Mouse (Mus musculus) MEL (cell line): ENCODE data around the gene Nrip2. TPM values are rescaled to one million over a fixed set of nuclear protein-coding genes. Genes with fewer than 3 reads are reported as not detected.

Source experiments
- DNase-seq: peaks from one replicate; pipeline ENCODE4 v3.0.0; 2011; ENCODE audit warnings: low read depth, low spot score
- H3K27ac ChIP-seq: 2 replicates; pipeline ENCODE4 v1.5.1; 2012; ENCODE audit warnings: low read depth, mild to moderate bottlenecking, control low read depth, low read length, moderate library complexity; ENCODE audit not compliant: control insufficient read depth
- H3K27me3 ChIP-seq, 2 experiments: fragments of 150-350 bp in 1 of 2; sonication (generic) in 1 of 2; 2 replicates each; pipeline ENCODE4 v1.6.1; 2012; ENCODE audit warnings: low read length in 2 of 2, mild to moderate bottlenecking in 2 of 2, improper control_type of control experiment in 1 of 2, moderate library complexity in 1 of 2; ENCODE audit not compliant: insufficient read depth in 2 of 2, control insufficient read depth in 1 of 2
- H3K36me3 ChIP-seq, 2 experiments: 2 replicates each; pipeline ENCODE4 v1.6.1; 2012 to 2014; ENCODE audit warnings: low read length in 2 of 2, improper control_type of control experiment in 1 of 2, inconsistent platforms in 1 of 2, mild to moderate bottlenecking in 1 of 2; ENCODE audit not compliant: insufficient read depth in 2 of 2, control insufficient read depth in 1 of 2
- H3K4me1 ChIP-seq, 2 experiments: fragments of 150-350 bp in 1 of 2; sonication (generic) in 1 of 2; 2 replicates each; pipeline ENCODE4 v1.6.1; 2012; ENCODE audit warnings: low read length in 2 of 2, improper control_type of control experiment in 1 of 2, mild to moderate bottlenecking in 1 of 2; ENCODE audit not compliant: insufficient read depth in 2 of 2, control insufficient read depth in 1 of 2
- H3K4me3 ChIP-seq, 2 experiments: fragments of 150-350 bp in 1 of 2; sonication (generic) in 1 of 2; 2 replicates each; pipeline ENCODE4 v1.5.1; 2012; ENCODE audit warnings: low read depth in 2 of 2, low read length in 2 of 2, mild to moderate bottlenecking in 2 of 2, moderate library complexity in 2 of 2, control low read depth in 1 of 2, improper control_type of control experiment in 1 of 2; ENCODE audit not compliant: control insufficient read depth in 1 of 2, insufficient read depth in 1 of 2
- H3K79me2 ChIP-seq: 2 replicates; pipeline ENCODE4 v1.6.1; 2012; ENCODE audit warnings: mild to moderate bottlenecking, low read length, moderate library complexity; ENCODE audit not compliant: control insufficient read depth, poor library complexity, insufficient read depth
- H3K9ac ChIP-seq: 2 replicates; pipeline ENCODE4 v1.6.1; 2012; ENCODE audit warnings: low read depth, mild to moderate bottlenecking, control low read depth, low read length, moderate library complexity; ENCODE audit not compliant: control insufficient read depth, poor library complexity, severe bottlenecking
- H3K9me3 ChIP-seq: fragments of 150-350 bp; sonication (generic); replicated peaks from 2 replicates; pipeline ENCODE4 v1.6.1; 2012; ENCODE audit warnings: mild to moderate bottlenecking, low read length, improper control_type of control experiment, moderate library complexity; ENCODE audit not compliant: insufficient read depth
- BHLHE40 ChIP-seq: IDR thresholded peaks from 2 replicates; pipeline ENCODE4 v1.6.1; 2012; ENCODE audit warnings: low read depth, mild to moderate bottlenecking, inconsistent platforms, low read length, improper control_type of control experiment, borderline replicate concordance
- CHD1 ChIP-seq: IDR thresholded peaks from 2 replicates; pipeline ENCODE4 v1.6.1; 2012; ENCODE audit warnings: low read depth, mild to moderate bottlenecking, inconsistent platforms, low read length, improper control_type of control experiment
- CHD2 ChIP-seq: IDR thresholded peaks from 2 replicates; pipeline ENCODE4 v1.6.1; 2011; ENCODE audit warnings: low read length, improper control_type of control experiment
- CTCF ChIP-seq, 3 experiments: IDR thresholded peaks in 2 of 3; conservative IDR thresholded peaks in 1 of 3; 2 replicates each; pipeline ENCODE4 v1.5.1; 2011 to 2012; ENCODE audit warnings: low read length in 3 of 3, low read depth in 2 of 3, mild to moderate bottlenecking in 2 of 3, improper control_type of control experiment in 1 of 3, inconsistent platforms in 1 of 3, mixed read lengths in 1 of 3, moderate library complexity in 1 of 3; ENCODE audit not compliant: control insufficient read depth in 1 of 3, insufficient read depth in 1 of 3, poor library complexity in 1 of 3, severe bottlenecking in 1 of 3
- E2F4 ChIP-seq: IDR thresholded peaks from 2 replicates; pipeline ENCODE4 v1.6.1; 2011; ENCODE audit warnings: low read depth, low read length, improper control_type of control experiment, borderline replicate concordance
- EP300 ChIP-seq, 2 experiments: IDR thresholded peaks; 2 replicates each; pipeline ENCODE4 v1.6.1; 2011; ENCODE audit warnings: improper control_type of control experiment in 2 of 2, low read length in 2 of 2, low read depth in 1 of 2, mild to moderate bottlenecking in 1 of 2
- ETS1 ChIP-seq: IDR thresholded peaks from 2 replicates; pipeline ENCODE4 v1.6.1; 2012; ENCODE audit warnings: low read depth, mild to moderate bottlenecking, inconsistent platforms, low read length, improper control_type of control experiment, moderate library complexity
- GATA1 ChIP-seq: IDR thresholded peaks from 2 replicates; pipeline ENCODE4 v1.6.1; 2011; ENCODE audit warnings: low read depth, low read length, improper control_type of control experiment
- KAT2A ChIP-seq: conservative IDR thresholded peaks from 2 replicates; pipeline ENCODE4 v1.6.1; 2012; ENCODE audit warnings: low read depth, low read length, improper control_type of control experiment, inconsistent platforms
- MAFK ChIP-seq: IDR thresholded peaks from 2 replicates; pipeline ENCODE4 v1.6.1; 2011; ENCODE audit warnings: low read depth, mild to moderate bottlenecking, low read length, improper control_type of control experiment, borderline replicate concordance
- MAZ ChIP-seq: IDR thresholded peaks from 2 replicates; pipeline ENCODE4 v1.6.1; 2012; ENCODE audit warnings: low read depth, mild to moderate bottlenecking, inconsistent platforms, low read length, improper control_type of control experiment
- MEF2A ChIP-seq: IDR thresholded peaks from 2 replicates; pipeline ENCODE4 v1.6.1; 2014; ENCODE audit warnings: low read depth, mild to moderate bottlenecking, inconsistent platforms, low read length, improper control_type of control experiment; ENCODE audit not compliant: poor library complexity, insufficient replicate concordance, severe bottlenecking; ENCODE audit errors: extremely low read depth
- MXI1 ChIP-seq: IDR thresholded peaks from 2 replicates; pipeline ENCODE4 v1.6.1; 2011; ENCODE audit warnings: mild to moderate bottlenecking, low read depth, low read length, improper control_type of control experiment
- MYC ChIP-seq: IDR thresholded peaks from 2 replicates; pipeline ENCODE4 v1.6.1; 2011; ENCODE audit warnings: low read depth, mild to moderate bottlenecking, low read length, improper control_type of control experiment, moderate library complexity
- NELFE ChIP-seq: IDR thresholded peaks from 2 replicates; pipeline ENCODE4 v1.6.1; 2011; ENCODE audit warnings: low read depth, low read length, improper control_type of control experiment
- NRF1 ChIP-seq: IDR thresholded peaks from 2 replicates; pipeline ENCODE4 v1.6.1; 2014; ENCODE audit warnings: low read depth, mild to moderate bottlenecking, inconsistent platforms, low read length, improper control_type of control experiment, moderate library complexity; ENCODE audit not compliant: poor library complexity, insufficient read depth, severe bottlenecking
- POLR2AphosphoS2 ChIP-seq: IDR thresholded peaks from 2 replicates; pipeline ENCODE4 v1.6.1; 2011; ENCODE audit warnings: low read length, improper control_type of control experiment
- RCOR1 ChIP-seq: IDR thresholded peaks from 2 replicates; pipeline ENCODE4 v1.6.1; 2012; ENCODE audit warnings: low read depth, mild to moderate bottlenecking, inconsistent platforms, low read length, improper control_type of control experiment
- SMC3 ChIP-seq: IDR thresholded peaks from 2 replicates; pipeline ENCODE4 v1.6.1; 2011; ENCODE audit warnings: low read depth, low read length, improper control_type of control experiment
- TBP ChIP-seq: IDR thresholded peaks from 2 replicates; pipeline ENCODE4 v1.8.0; 2011; ENCODE audit warnings: low read depth, low read length, improper control_type of control experiment
- UBTF ChIP-seq: IDR thresholded peaks from 2 replicates; pipeline ENCODE4 v1.6.1; 2012; ENCODE audit warnings: low read depth, mild to moderate bottlenecking, inconsistent platforms, low read length, improper control_type of control experiment, moderate library complexity, borderline replicate concordance; ENCODE audit not compliant: insufficient read depth
- ZC3H11A ChIP-seq: IDR thresholded peaks from 2 replicates; pipeline ENCODE4 v1.6.1; 2012; ENCODE audit warnings: low read depth, mild to moderate bottlenecking, inconsistent platforms, low read length, improper control_type of control experiment
- ZKSCAN1 ChIP-seq: IDR thresholded peaks from 2 replicates; pipeline ENCODE4 v1.6.1; 2012; ENCODE audit warnings: low read depth, mild to moderate bottlenecking, inconsistent platforms, low read length, improper control_type of control experiment, moderate library complexity
- ZMIZ1 ChIP-seq: IDR thresholded peaks from 2 replicates; pipeline ENCODE4 v1.6.1; 2012; ENCODE audit warnings: low read depth, mild to moderate bottlenecking, inconsistent platforms, low read length, improper control_type of control experiment, moderate library complexity
- ZNF384 ChIP-seq: IDR thresholded peaks from 2 replicates; pipeline ENCODE4 v1.6.1; 2012; ENCODE audit warnings: low read depth, mild to moderate bottlenecking, inconsistent platforms, low read length, improper control_type of control experiment
- polyA plus RNA-seq, 2 experiments: library from polyadenylated mRNA; stranded (reverse) in 1 of 2; unstranded in 1 of 2; fragments of >175 nt in 1 of 2; fragments of >200 nt in 1 of 2; gene quantifications; 2 replicates each; pipeline versions ENCODE4 v1.2.1 to v1.2.4; 2012; ENCODE audit warnings: low replicate concordance in 2 of 2, low read depth in 1 of 2; ENCODE audit not compliant: insufficient read length in 2 of 2, insufficient read depth in 1 of 2, missing spikeins in 1 of 2
- total RNA-seq: library from RNA; depleted of rRNA; stranded (reverse); fragments of 300-350 nt; gene quantifications from 2 replicates; pipeline ENCODE4 v1.2.3, GENCODE M21; 2012

Nrip2 gene
- total and polyA plus RNA-seq, 3 experiments, result 0.04 to 0.86 TPM; not detected in 1

- TF ChIP-seq TBP (peak; percentile 85), NRF1 (peak; percentile 89), ZNF384 (no peak), MYC (peak; percentile 95), MXI1 (peak; percentile 67), BHLHE40 (no peak), NELFE (peak; percentile 93), KAT2A (peak; percentile 57; the same call in 1 of the 2 replicates), POLR2AphosphoS2 (peak; percentile 97), GATA1 (0 out of 2 replicates have a peak, but pooled peaks have one; percentile 2), UBTF (no peak), SMC3 (no peak), E2F4 (peak; percentile 71; the same call in 1 of the 2 replicates), EP300 (IDR thresholded peaks at IDR 0.05; ENCODE audit: low read depth in 1 of 2, low read length in 2 of 2) (peak in 1 of 2 experiments; percentile 22; a peak in 2 of 4 replicates), CHD2 (no peak; the same call in 1 of the 2 replicates), ZMIZ1 (peak; percentile 93), MAZ (0 out of 2 replicates have a peak, but pooled peaks have one; percentile 18), MAFK (peak; percentile 39; the same call in 1 of the 2 replicates), CTCF (IDR thresholded peaks at IDR 0.05 in 2 of 3, conservative IDR thresholded peaks at IDR 0.05 in 1 of 3; ENCODE audit: control insufficient read depth in 1 of 3, insufficient read depth in 1 of 3, low read depth in 2 of 3, low read length in 3 of 3, poor library complexity in 1 of 3, severe bottlenecking in 1 of 3) (no peak), ZC3H11A (no peak), CHD1 (0 out of 2 replicates have a peak, but pooled peaks have one; percentile 83), ZKSCAN1 (no peak), RCOR1 (no peak)
Observed at GRCm38 (mm10) chr6:128424269-128425019, 25.3 kb downstream of the Nrip2 start, which contains the start of gene Itfg2 (continued).

GRCm38 (mm10) chr6:128425046-128425445, 25.9 kb downstream of the Nrip2 start:
- TF ChIP-seq E2F4, result no peak
- TF ChIP-seq CHD2, result no peak
- no peak for TF ChIP-seq SMC3
- no peak for TF ChIP-seq BHLHE40
- TF ChIP-seq ZC3H11A, result no peak
- no peak for TF ChIP-seq MEF2A
- TF ChIP-seq NELFE, result no peak
- no peak for TF ChIP-seq POLR2AphosphoS2
- no peak for TF ChIP-seq EP300 (IDR thresholded peaks at IDR 0.05; ENCODE audit: low read depth in 1 of 2, low read length in 2 of 2)
- no peak for TF ChIP-seq ZKSCAN1
- TF ChIP-seq NRF1, result no peak
- TF ChIP-seq CHD1, result no peak
- no peak for TF ChIP-seq ETS1
- TF ChIP-seq, all 39 proteins: peak for 0
- H3K27ac ChIP-seq, result peak overlapping the region; percentile 98
- H3K4me3 ChIP-seq, result peak overlapping the region; percentile 62 to 68
- peaks cover 9 to 11% of the 10 kb centered on the region in 2 experiments for H3K4me1 ChIP-seq
- H3K9ac ChIP-seq, result peak overlapping the region; percentile 86
- no peaks in the 10 kb centered on the region for H3K27me3 ChIP-seq
- H3K9me3 ChIP-seq, result no peaks in the 10 kb centered on the region; the same call in 1 of the 2 replicates
- H3K79me2 ChIP-seq, result peaks cover 1% of the 10 kb centered on the region; the same call in 1 of the 2 replicates
- DNase-seq, result no peak
- H3K36me3 ChIP-seq, result peaks cover 6 to 16% of the 10 kb centered on the region in 2 experiments; a peak in 3 of 4 replicates
